8 mouse cellular contexts compared by ENCODE assay signal in the genomic region with DNA sequence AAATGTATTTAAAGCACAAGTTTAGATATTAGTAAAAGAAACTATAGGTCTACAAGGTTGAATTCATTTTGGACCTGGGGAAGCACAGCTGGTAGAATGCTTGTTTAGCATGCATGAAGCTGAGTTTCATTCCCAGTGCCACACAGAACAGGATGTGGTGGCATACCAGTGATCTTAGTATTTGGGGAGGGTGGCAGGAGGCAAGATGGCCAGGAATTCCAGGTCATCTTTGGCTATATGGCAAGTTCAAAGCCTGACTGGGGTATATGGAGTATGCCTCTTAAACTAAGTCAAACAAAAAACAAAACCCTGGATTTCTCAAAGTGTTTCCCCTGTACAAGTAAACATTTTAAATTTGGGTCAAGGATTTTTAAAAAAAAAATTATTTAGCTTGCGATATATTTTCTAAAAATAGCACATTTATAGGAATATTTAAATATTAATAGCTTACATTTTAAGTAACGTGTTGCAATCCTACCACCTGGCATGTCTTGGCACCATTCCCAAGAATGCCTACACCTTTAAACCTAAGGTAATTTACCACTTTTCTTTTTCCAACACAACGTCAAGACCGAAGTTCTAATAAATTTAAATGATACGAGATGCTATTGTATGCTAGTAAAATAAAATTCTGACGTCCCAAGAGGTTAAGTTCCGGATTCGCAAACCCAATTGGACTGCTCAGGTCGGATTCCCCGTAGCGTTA. TPM values are rescaled to one million over a fixed set of nuclear protein-coding genes. Genes with fewer than 3 reads are reported as not detected.
A peak's percentile ranks its signal among the peaks of the same experiment; 100 is the strongest.
DNase-seq lines count a peak whose midpoint lies in the region; ATAC-seq and TF ChIP-seq lines count a peak whose summit lies in the region.

No protein-coding gene starts in this region.

- DNase-seq in liver, adult 2 months (ENCODE audit: extremely low read depth, low read depth, low spot score): peak; percentile 69
- no peak for DNase-seq in liver
- DNase-seq in brain, adult 2 months (ENCODE audit: low read depth, low spot score): peak; percentile 49
- DNase-seq in limb, embryonic 10.5 days (ENCODE audit: low spot score): no peak
- no peak for DNase-seq in T-cell, adult 2 months (ENCODE audit: low spot score)
- no peak for DNase-seq in urinary bladder, adult 18-20 months (ENCODE audit: low spot score in 2 of 2)

- H3K27me3 ChIP-seq in liver, adult 2 months (ENCODE audit: control insufficient read depth, insufficient read depth, low read length): no peaks in the 10 kb centered on the region
- no peaks in the 10 kb centered on the region for H3K27me3 ChIP-seq in forebrain, embryonic 12.5 days
- H3K27me3 ChIP-seq in limb, embryonic 10.5 days (ENCODE audit: low read depth, poor library complexity, severe bottlenecking): no peaks in the 10 kb centered on the region
- no peaks in the 10 kb centered on the region for H3K27me3 ChIP-seq in stomach, embryonic 15.5 days (replicated peaks)

- H3K4me1 ChIP-seq in liver, adult 2 months (ENCODE audit: control insufficient read depth, insufficient read depth, low read length): peaks cover 11% of the 10 kb centered on the region
- H3K4me1 ChIP-seq in forebrain, embryonic 12.5 days: peaks cover 23% of the 10 kb centered on the region
- peaks cover 25% of the 10 kb centered on the region for H3K4me1 ChIP-seq in limb, embryonic 10.5 days
- peaks cover 17% of the 10 kb centered on the region for H3K4me1 ChIP-seq in stomach, embryonic 15.5 days

- peaks cover 11% of the 10 kb centered on the region; the same call in 1 of the 2 replicates for H3K79me2 ChIP-seq in liver, adult 2 months (ENCODE audit: control insufficient read depth, insufficient read depth, low read length)

- WGBS in liver, adult 2 months: 2% methylated on average over 11 of the region's 11 CpGs
- WGBS in forebrain, embryonic 12.5 days: 11% methylated on average over 11 of the region's 11 CpGs
- 13% methylated on average over 11 of the region's 11 CpGs for WGBS in limb, embryonic 10.5 days
- WGBS in stomach, embryonic 15.5 days: 2% methylated on average over 11 of the region's 11 CpGs

- peak overlapping the region; percentile 36; the same call in 1 of the 2 replicates for H3K9ac ChIP-seq in liver, adult 2 months (ENCODE audit: low read depth, low read length)
- H3K9ac ChIP-seq in forebrain, embryonic 12.5 days: no peak overlapping the region
- H3K9ac ChIP-seq in stomach, embryonic 15.5 days: peak overlapping the region; percentile 73; the same call in 1 of the 2 replicates

- ATAC-seq in forebrain, embryonic 12.5 days (ENCODE audit: low FRiP score): no peak
- ATAC-seq in stomach, embryonic 15.5 days (ENCODE audit: insufficient read depth, low FRiP score, low read depth): no peak

- H3K4me3 ChIP-seq in liver, adult 2 months (ENCODE audit: insufficient read depth, low read depth, low read length): peak overlapping the region; percentile 75
- peak overlapping the region; percentile 87 for H3K4me3 ChIP-seq in forebrain, embryonic 12.5 days (replicated peaks)
- H3K4me3 ChIP-seq in limb, embryonic 10.5 days: peak overlapping the region; percentile 76
- peak overlapping the region; percentile 96 for H3K4me3 ChIP-seq in stomach, embryonic 15.5 days (replicated peaks)

- H3K27ac ChIP-seq in liver, adult 2 months (replicated peaks; ENCODE audit: insufficient read depth, low read depth, low read length): peak overlapping the region; percentile 58
- H3K27ac ChIP-seq in forebrain, embryonic 12.5 days: peak overlapping the region; percentile 95; the same call in 1 of the 2 replicates
- H3K27ac ChIP-seq in limb, embryonic 10.5 days: peak overlapping the region; percentile 98
- H3K27ac ChIP-seq in stomach, embryonic 15.5 days: peak overlapping the region; percentile 92

- TF ChIP-seq POLR2A in liver, adult 2 months (IDR thresholded peaks at IDR 0.05; ENCODE audit: extremely low read depth, insufficient read depth, low read length): no peak

- TF ChIP-seq CTCF in liver, adult 2 months (IDR thresholded peaks at IDR 0.05; ENCODE audit: low read depth, low read length): no peak

- H3K9me3 ChIP-seq in forebrain, embryonic 12.5 days: no peaks in the 10 kb centered on the region
- no peaks in the 10 kb centered on the region; the same call in 1 of the 2 replicates for H3K9me3 ChIP-seq in limb, embryonic 10.5 days (replicated peaks)
- H3K9me3 ChIP-seq in stomach, embryonic 15.5 days: no peaks in the 10 kb centered on the region

- no peaks in the 10 kb centered on the region for H3K36me3 ChIP-seq in liver, adult 2 months (ENCODE audit: control insufficient read depth, insufficient read depth, low read length)
- H3K36me3 ChIP-seq in forebrain, embryonic 12.5 days (replicated peaks): no peaks in the 10 kb centered on the region
- H3K36me3 ChIP-seq in limb, embryonic 10.5 days: peaks cover 4% of the 10 kb centered on the region; the same call in 1 of the 2 replicates
- no peaks in the 10 kb centered on the region for H3K36me3 ChIP-seq in stomach, embryonic 15.5 days

- H3K4me2 ChIP-seq in forebrain, embryonic 12.5 days: peak overlapping the region; percentile 68
- H3K4me2 ChIP-seq in stomach, embryonic 15.5 days: peak overlapping the region; percentile 84

RNA-seq across cellular contexts. Expression of gene Otud4, which starts 1.3 kb away (rescaled TPM):
- total RNA-seq in liver, adult 2 months (2014; rRNA removed): 19.2 and 20.2 TPM in 2 replicates
- polyA plus RNA-seq in liver, adult 2 months (2012; rRNA removed): 8.6 and 9.4 TPM in 2 replicates
- polyA plus RNA-seq in forebrain, embryonic 12.5 days (2016; fragmentation: Nextera tagmentation; extraction: Ambion mirVana): 24.8 and 25.7 TPM in 2 replicates
- polyA plus RNA-seq in limb, embryonic 10.5 days (2016; fragmentation: Nextera tagmentation; extraction: Ambion mirVana): 15.4 and 16.6 TPM in 2 replicates
- 13.3 and 14.0 TPM in 2 replicates for polyA plus RNA-seq in stomach, embryonic 15.5 days (2015; fragmentation: Nextera tagmentation; extraction: Ambion mirVana)

Comparison
In these comparisons a context has a peak if more than half of its experiments do, and no peak if none do; other contexts are left out.
1. DNase-seq: peak in liver, adult 2 months (single experiment) and brain, adult 2 months (single experiment); none in liver (single experiment), limb, embryonic 10.5 days (single experiment), T-cell, adult 2 months (single experiment) and urinary bladder, adult 18-20 months (0 of 2).
2. Peak in every context shown above with its lines, with median percentiles within 50 percentile points of each other: H3K27ac ChIP-seq and H3K4me3 ChIP-seq.